Mouse (Mus musculus) forebrain, embryonic 15.5 days (tissue): Measurements from ENCODE around the gene Mtrex. TPM values are rescaled to one million over a fixed set of nuclear protein-coding genes. Genes with fewer than 3 reads are reported as not detected.

Experiments used
- ATAC-seq: fragments of 200-750 bp; cut with Nextera tagmentation; replicated peaks from 2 replicates; pipeline ENCODE4 v1.8.0; 2017; ENCODE audit warnings: mild to moderate bottlenecking, moderate TSS enrichment, moderate library complexity
- H3K27ac ChIP-seq: fragments of 300-500 bp; sonication (generic); replicated peaks from 2 replicates; pipeline ENCODE4 v1.5.1; 2015; ENCODE audit warnings: mild to moderate bottlenecking, inconsistent platforms
- H3K27me3 ChIP-seq: fragments of 300-500 bp; sonication (generic); 2 replicates; pipeline ENCODE4 v1.6.1; 2015; ENCODE audit warnings: inconsistent platforms
- H3K36me3 ChIP-seq: fragments of 300-500 bp; sonication (generic); 2 replicates; pipeline ENCODE4 v1.6.1; 2015; ENCODE audit warnings: mild to moderate bottlenecking, inconsistent platforms
- H3K4me1 ChIP-seq: fragments of 300-500 bp; sonication (generic); 2 replicates; pipeline ENCODE4 v1.6.1; 2015; ENCODE audit warnings: inconsistent platforms
- H3K4me2 ChIP-seq: fragments of 300-500 bp; sonication (generic); replicated peaks from 2 replicates; pipeline ENCODE4 v1.6.1; 2015; ENCODE audit warnings: mild to moderate bottlenecking, inconsistent platforms
- H3K4me3 ChIP-seq: fragments of 300-500 bp; sonication (generic); 2 replicates; pipeline ENCODE4 v1.5.1; 2015; ENCODE audit warnings: mild to moderate bottlenecking, inconsistent platforms
- H3K9ac ChIP-seq: fragments of 300-500 bp; sonication (generic); replicated peaks from 2 replicates; pipeline ENCODE4 v1.6.1; 2015; ENCODE audit warnings: mild to moderate bottlenecking, inconsistent platforms
- H3K9me3 ChIP-seq: fragments of 300-500 bp; sonication (generic); 2 replicates; pipeline ENCODE4 v1.6.1; 2016; ENCODE audit warnings: inconsistent platforms
- WGBS: fragments of 180-500 bp; shearing (Covaris S2); methylation state at CpG from one replicate; pipeline ENCODE4 v1.1.7; 2015; ENCODE audit warnings: mixed read lengths; 5-methylcytosine and 5-hydroxymethylcytosine counted together
- polyA plus RNA-seq: library from polyadenylated mRNA; unstranded; fragments of >200 nt; fragmentation: Nextera tagmentation; extraction: Ambion mirVana; gene quantifications from 2 replicates; pipeline ENCODE4 v1.2.1, GENCODE M21; 2015

Mtrex gene
- polyA plus RNA-seq, 1 experiment from 2014 or later: 65.0 TPM

- Histone ChIP-seq H3K27ac (no peak overlapping the region), H3K36me3 (peaks cover 5% of the 10 kb centered on the region; the same call in 1 of the 2 replicates), H3K4me1 (peaks cover 31% of the 10 kb centered on the region), H3K9me3 (no peaks in the 10 kb centered on the region), H3K4me2 (peak overlapping the region; percentile 56), H3K9ac (peak overlapping the region; percentile 82; the same call in 1 of the 2 replicates), H3K27me3 (no peaks in the 10 kb centered on the region), H3K4me3 (peak overlapping the region; percentile 62)
- ATAC-seq: no peak
- 72% methylated on average over 4 of the region's 4 CpGs for WGBS
Observed at GRCm38 (mm10) chr13:112925976-112926375, 1.2 kb downstream of the Mtrex start.

GRCm38 (mm10) chr13:112925266-112925665, 1.9 kb downstream of the Mtrex start:
- ATAC-seq: no peak
- H3K27me3 ChIP-seq: no peaks in the 10 kb centered on the region
- H3K9ac ChIP-seq: no peak overlapping the region
- H3K36me3 ChIP-seq: peaks cover 2% of the 10 kb centered on the region; the same call in 1 of the 2 replicates
- H3K27ac ChIP-seq: no peak overlapping the region
- no peak overlapping the region for H3K4me3 ChIP-seq
- H3K4me2 ChIP-seq: no peak overlapping the region; the same call in 1 of the 2 replicates
- no peaks in the 10 kb centered on the region for H3K9me3 ChIP-seq
- WGBS: 76% methylated on average over 6 of the region's 6 CpGs
- H3K4me1 ChIP-seq: peaks cover 31% of the 10 kb centered on the region

GRCm38 (mm10) chr13:112920906-112921305, 6.3 kb downstream of the Mtrex start:
- Histone ChIP-seq H3K9ac (no peak overlapping the region), H3K4me3 (no peak overlapping the region), H3K27me3 (no peaks in the 10 kb centered on the region), H3K9me3 (no peaks in the 10 kb centered on the region), H3K4me2 (no peak overlapping the region), H3K36me3 (peaks cover 33% of the 10 kb centered on the region), H3K4me1 (peaks cover 15% of the 10 kb centered on the region), H3K27ac (no peak overlapping the region)
- 93% methylated on average over 3 of the region's 3 CpGs for WGBS
- no peak for ATAC-seq

- WGBS: 91% methylated on average over 4 of the region's 4 CpGs
- Histone ChIP-seq H3K27me3 (no peaks in the 10 kb centered on the region), H3K36me3 (peaks cover 36% of the 10 kb centered on the region), H3K9ac (no peak overlapping the region), H3K27ac (no peak overlapping the region), H3K4me3 (no peak overlapping the region), H3K4me2 (no peak overlapping the region), H3K4me1 (no peaks in the 10 kb centered on the region), H3K9me3 (no peaks in the 10 kb centered on the region)
- no peak for ATAC-seq
Observed at GRCm38 (mm10) chr13:112919141-112919865, 7.9 kb downstream of the Mtrex start.

GRCm38 (mm10) chr13:112910434-112910833, 16.8 kb downstream of the Mtrex start:
- 85% methylated on average over 4 of the region's 4 CpGs for WGBS
- no peak for ATAC-seq
- Histone ChIP-seq H3K36me3 (peaks cover 39% of the 10 kb centered on the region), H3K4me1 (no peaks in the 10 kb centered on the region), H3K4me2 (no peak overlapping the region), H3K27ac (no peak overlapping the region), H3K9me3 (no peaks in the 10 kb centered on the region), H3K27me3 (no peaks in the 10 kb centered on the region), H3K9ac (no peak overlapping the region), H3K4me3 (no peak overlapping the region)

- 69% methylated on average over 4 of the region's 4 CpGs for WGBS
- Histone ChIP-seq H3K4me3 (no peak overlapping the region), H3K27me3 (no peaks in the 10 kb centered on the region), H3K9ac (no peak overlapping the region), H3K36me3 (peaks cover 44% of the 10 kb centered on the region), H3K4me2 (no peak overlapping the region), H3K9me3 (no peaks in the 10 kb centered on the region), H3K27ac (no peak overlapping the region), H3K4me1 (no peaks in the 10 kb centered on the region)
- no peak for ATAC-seq
Observed at GRCm38 (mm10) chr13:112909663-112910062, 17.5 kb downstream of the Mtrex start.

GRCm38 (mm10) chr13:112902176-112902575, 25.0 kb downstream of the Mtrex start:
- H3K36me3 ChIP-seq: peaks cover 64% of the 10 kb centered on the region

GRCm38 (mm10) chr13:112887234-112887633, 40.0 kb downstream of the Mtrex start:
- H3K9me3 ChIP-seq: no peaks in the 10 kb centered on the region
- H3K27ac ChIP-seq: no peak overlapping the region
- no peak overlapping the region for H3K4me2 ChIP-seq
- H3K4me3 ChIP-seq: no peak overlapping the region
- H3K9ac ChIP-seq: no peak overlapping the region
- no peaks in the 10 kb centered on the region for H3K27me3 ChIP-seq
- ATAC-seq: no peak
- WGBS: 93% methylated on average over 12 of the region's 12 CpGs
- no peaks in the 10 kb centered on the region for H3K4me1 ChIP-seq
- peaks cover 79% of the 10 kb centered on the region for H3K36me3 ChIP-seq

More at GRCm38 (mm10) chr13:112902176-112902575, 25.0 kb downstream of the Mtrex start:
- H3K9me3 ChIP-seq: no peaks in the 10 kb centered on the region
- no peaks in the 10 kb centered on the region for H3K4me1 ChIP-seq
- WGBS: 88% methylated on average over 3 of the region's 3 CpGs
- H3K4me2 ChIP-seq: no peak overlapping the region
- H3K27ac ChIP-seq: no peak overlapping the region
- no peak overlapping the region for H3K9ac ChIP-seq
- no peak for ATAC-seq
- no peak overlapping the region for H3K4me3 ChIP-seq
- no peaks in the 10 kb centered on the region for H3K27me3 ChIP-seq

- H3K36me3 ChIP-seq: peaks cover 77% of the 10 kb centered on the region
- no peak overlapping the region for H3K9ac ChIP-seq
- H3K4me2 ChIP-seq: no peak overlapping the region
- no peak overlapping the region for H3K27ac ChIP-seq
- H3K4me1 ChIP-seq: no peaks in the 10 kb centered on the region
- no peak for ATAC-seq
- WGBS: 87% methylated on average over 17 of the region's 17 CpGs
- H3K9me3 ChIP-seq: no peaks in the 10 kb centered on the region
- H3K27me3 ChIP-seq: no peaks in the 10 kb centered on the region
- H3K4me3 ChIP-seq: no peak overlapping the region
Observed at GRCm38 (mm10) chr13:112871500-112872266, 55.5 kb downstream of the Mtrex start.

- ATAC-seq: no peak
- Histone ChIP-seq H3K4me3 (no peak overlapping the region), H3K27me3 (no peaks in the 10 kb centered on the region), H3K4me2 (no peak overlapping the region), H3K9ac (no peak overlapping the region), H3K9me3 (no peaks in the 10 kb centered on the region), H3K36me3 (peaks cover 85% of the 10 kb centered on the region), H3K27ac (no peak overlapping the region), H3K4me1 (no peaks in the 10 kb centered on the region)
- 92% methylated on average over 11 of the region's 11 CpGs for WGBS
Observed at GRCm38 (mm10) chr13:112870039-112870690, 57.0 kb downstream of the Mtrex start.

GRCm38 (mm10) chr13:112867381-112867780, 59.8 kb downstream of the Mtrex start:
- no peak overlapping the region for H3K4me2 ChIP-seq
- H3K4me3 ChIP-seq: no peak overlapping the region
- no peak for ATAC-seq
- H3K9me3 ChIP-seq: no peaks in the 10 kb centered on the region
- no peak overlapping the region for H3K9ac ChIP-seq
- no peaks in the 10 kb centered on the region for H3K27me3 ChIP-seq
- no peaks in the 10 kb centered on the region for H3K4me1 ChIP-seq
- H3K27ac ChIP-seq: no peak overlapping the region
- 92% methylated on average over 8 of the region's 8 CpGs for WGBS
- H3K36me3 ChIP-seq: peaks cover 72% of the 10 kb centered on the region

GRCm38 (mm10) chr13:112866782-112867181, 60.4 kb downstream of the Mtrex start:
- no peak overlapping the region for H3K9ac ChIP-seq
- H3K9me3 ChIP-seq: no peaks in the 10 kb centered on the region
- H3K4me3 ChIP-seq: no peak overlapping the region
- WGBS: 89% methylated on average over 7 of the region's 7 CpGs
- no peaks in the 10 kb centered on the region for H3K4me1 ChIP-seq
- no peak for ATAC-seq
- H3K27ac ChIP-seq: no peak overlapping the region
- H3K27me3 ChIP-seq: no peaks in the 10 kb centered on the region
- H3K36me3 ChIP-seq: peaks cover 66% of the 10 kb centered on the region
- H3K4me2 ChIP-seq: no peak overlapping the region
